Mouse (Mus musculus): ENCODE data around the gene 3110082I17Rik. TPM values are rescaled to one million over a fixed set of nuclear protein-coding genes. Genes with fewer than 3 reads are reported as not detected.

The 3110082I17Rik gene
- total and polyA plus RNA-seq, 3 experiments, result 41.2 to 100.0 (median 46.9) TPM

DNA sequence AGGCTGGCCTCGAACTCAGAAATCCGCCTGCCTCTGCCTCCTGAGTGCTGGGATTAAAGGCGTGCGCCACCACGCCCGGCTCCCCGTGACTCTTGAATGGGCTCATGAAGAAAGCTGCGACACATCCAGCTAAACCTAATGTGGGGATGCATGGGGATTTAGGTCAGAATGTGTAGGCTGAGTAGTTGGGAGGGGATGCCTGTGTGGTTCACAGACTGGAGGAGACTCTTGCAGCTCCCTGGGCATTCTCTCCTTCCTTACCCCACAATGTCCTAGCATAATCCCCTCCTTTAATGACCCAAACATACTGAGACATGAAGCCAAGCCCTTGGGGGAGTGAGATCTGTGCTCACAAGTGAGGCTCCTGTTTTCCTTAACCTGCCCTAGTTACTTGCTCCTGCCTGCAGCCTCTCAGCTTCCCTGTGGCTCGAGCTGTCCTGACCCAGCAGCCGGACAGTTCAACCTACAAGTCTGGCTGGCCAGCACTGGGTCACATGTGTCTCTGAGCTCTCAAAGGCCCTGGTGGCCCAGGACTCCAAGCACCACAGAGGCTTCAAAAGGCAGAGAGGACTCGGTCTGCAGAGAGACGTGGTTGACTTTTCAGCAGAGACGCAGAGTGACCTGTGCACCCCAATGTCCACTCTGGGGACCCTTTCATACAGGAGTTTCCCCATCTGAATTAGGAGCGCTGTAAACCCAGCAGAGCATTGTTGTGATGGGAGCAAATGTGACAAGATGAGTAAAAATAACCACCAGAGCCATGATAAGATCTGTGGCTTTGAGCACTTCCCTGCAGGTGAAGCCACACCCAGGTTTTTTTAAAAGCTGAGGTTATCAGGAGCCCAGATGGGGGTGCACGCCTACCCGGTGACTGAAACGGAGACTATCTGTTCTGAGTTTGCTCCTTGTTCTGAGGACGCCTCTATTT is 78.5 kb downstream of the 3110082I17Rik start:
- TF ChIP-seq TBP (conservative IDR thresholded peaks at IDR 0.05; ENCODE audit: low read depth, low read length) (no peak), ZNF384 (IDR thresholded peaks at IDR 0.05; ENCODE audit: low read depth, low read length) (peak; percentile 82), PAX5 (IDR thresholded peaks at IDR 0.05; ENCODE audit: low read length) (no peak), CHD1 (IDR thresholded peaks at IDR 0.05; ENCODE audit: low read depth, low read length) (no peak), KAT2A (IDR thresholded peaks at IDR 0.05; ENCODE audit: insufficient replicate concordance, low read length) (no peak), MYC (IDR thresholded peaks at IDR 0.05; ENCODE audit: low read depth, low read length) (no peak), HCFC1 (IDR thresholded peaks at IDR 0.05; ENCODE audit: low read depth, low read length) (no peak), NELFE (IDR thresholded peaks at IDR 0.05; ENCODE audit: low read depth, low read length) (no peak), CHD2 (IDR thresholded peaks at IDR 0.05; ENCODE audit: low read length) (no peak), RAD21 (IDR thresholded peaks at IDR 0.05; ENCODE audit: low read depth, low read length) (no peak), ZKSCAN1 (IDR thresholded peaks at IDR 0.05; ENCODE audit: borderline replicate concordance, low read depth, low read length) (no peak), CTCF (conservative IDR thresholded peaks at IDR 0.05 in 1 of 2, IDR thresholded peaks at IDR 0.05 in 1 of 2; ENCODE audit: low read depth in 2 of 2, low read length in 2 of 2) (no peak), SMC3 (IDR thresholded peaks at IDR 0.05; ENCODE audit: low read depth, low read length) (no peak), SIN3A (IDR thresholded peaks at IDR 0.05; ENCODE audit: low read length) (no peak), MEF2A (IDR thresholded peaks at IDR 0.05; ENCODE audit: borderline replicate concordance, low read depth, low read length) (peak; percentile 52; the same call in 1 of the 2 replicates), MAFK (IDR thresholded peaks at IDR 0.05; ENCODE audit: insufficient replicate concordance, low read length) (no peak), EP300 (IDR thresholded peaks at IDR 0.05; ENCODE audit: low read length) (peak; percentile 24; the same call in 1 of the 2 replicates), NRF1 (IDR thresholded peaks at IDR 0.05; ENCODE audit: low read depth, low read length) (no peak), JUN (IDR thresholded peaks at IDR 0.05; ENCODE audit: insufficient read depth, low read depth, low read length) (no peak), POLR2AphosphoS2 (IDR thresholded peaks at IDR 0.05; ENCODE audit: low read depth, low read length) (no peak), USF2 (conservative IDR thresholded peaks at IDR 0.05; ENCODE audit: low read depth, low read length) (no peak), ZMIZ1 (IDR thresholded peaks at IDR 0.05; ENCODE audit: low read depth, low read length) (no peak), IRF4 (IDR thresholded peaks at IDR 0.05; ENCODE audit: low read depth, low read length) (peak; percentile 19; the same call in 1 of the 2 replicates), MAX (IDR thresholded peaks at IDR 0.05; ENCODE audit: low read length) (no peak), BHLHE40 (IDR thresholded peaks at IDR 0.05; ENCODE audit: low read depth, low read length) (peak; percentile 34; the same call in 1 of the 2 replicates), MAZ (IDR thresholded peaks at IDR 0.05; ENCODE audit: low read depth, low read length) (no peak), E2F4 (IDR thresholded peaks at IDR 0.05; ENCODE audit: insufficient replicate concordance, low read depth, low read length) (no peak), TCF12 (IDR thresholded peaks at IDR 0.05; ENCODE audit: low read depth, low read length) (no peak), GABPA (IDR thresholded peaks at IDR 0.05; ENCODE audit: insufficient replicate concordance, low read depth, low read length) (no peak), ETS1 (conservative IDR thresholded peaks at IDR 0.05; ENCODE audit: low read depth, low read length) (no peak), ZC3H11A (IDR thresholded peaks at IDR 0.05; ENCODE audit: low read depth, low read length) (no peak), UBTF (IDR thresholded peaks at IDR 0.05; ENCODE audit: low read depth, low read length) (no peak), MXI1 (IDR thresholded peaks at IDR 0.05; ENCODE audit: low read depth, low read length) (no peak)
- no peaks in the 10 kb centered on the region for H3K27me3 ChIP-seq (replicated peaks)
- dilution Hi-C loops (cut with MboI; ENCODE audit: extremely low pct_ligation_motif_present, extremely low pct_unique_long_range_greater_than_20kb, low sequenced_read_pairs) (no loop called here), in situ Hi-C loops (cut with MboI; ENCODE audit: low pct_ligation_motif_present, low pct_unique_long_range_greater_than_20kb, low sequenced_read_pairs) (no loop called here)
- no peak overlapping the region for H3K27ac ChIP-seq (ENCODE audit: insufficient read depth, low read depth)
- H3K9me3 ChIP-seq (replicated peaks; ENCODE audit: low read length), result no peaks in the 10 kb centered on the region
- H3K79me2 ChIP-seq (replicated peaks; ENCODE audit: control insufficient read depth, extremely low read depth, insufficient read depth, poor library complexity, severe bottlenecking), result no peaks in the 10 kb centered on the region
- no peak overlapping the region for H3K4me2 ChIP-seq (ENCODE audit: insufficient read depth, low read depth, poor library complexity, severe bottlenecking)
- no peak overlapping the region for H3K9ac ChIP-seq (ENCODE audit: insufficient read depth, low read depth)
- H3K4me3 ChIP-seq (replicated peaks in 1 of 3; ENCODE audit: low read depth in 2 of 3, low read length in 2 of 3, poor library complexity in 1 of 3), result no peak overlapping the region
- peaks cover 0 to 42% of the 10 kb centered on the region in 2 experiments for H3K36me3 ChIP-seq (replicated peaks in 1 of 2; ENCODE audit: control insufficient read depth in 1 of 2, insufficient read depth in 1 of 2, low read length in 1 of 2)
- H3K4me1 ChIP-seq (ENCODE audit: control insufficient read depth in 1 of 2, insufficient read depth in 2 of 2), result peaks cover 0 to 20% of the 10 kb centered on the region in 2 experiments; a peak in 2 of 4 replicates
- DNase-seq (ENCODE audit: extremely low read depth), result peak; percentile 68

Measured in CH12.LX (cell line).